Mouse (Mus musculus) retina, postnatal 7 days (tissue): Measurements from ENCODE around the gene 9330159F19Rik.

ENCODE experiments used
- DNase-seq: peaks from one replicate; pipeline ENCODE4 v3.0.0-alpha.2; 2012; ENCODE audit warnings: low read depth, low spot score

9330159F19Rik gene

DNA sequence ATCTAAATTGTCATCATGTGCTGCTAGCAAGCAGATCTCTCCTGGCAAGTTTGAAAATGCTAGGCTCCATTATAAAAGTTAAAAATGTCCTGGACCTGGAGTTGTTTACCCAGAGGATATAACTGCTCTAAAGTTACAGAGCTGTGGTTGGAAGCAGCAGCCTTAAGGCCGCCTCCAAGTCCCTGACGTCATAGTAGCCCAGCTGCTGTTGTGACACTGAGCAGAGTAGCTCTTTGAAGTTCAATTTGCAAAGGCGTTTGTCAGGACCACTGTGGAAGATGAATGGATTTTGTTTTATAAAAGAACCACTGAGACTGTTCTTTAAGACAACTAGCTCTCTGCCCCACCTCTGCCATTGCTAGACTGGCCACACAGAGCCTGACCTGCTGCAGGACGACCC, at the start of gene 9330159F19Rik:
Gene 9330159F19Rik, plus strand, starts transcription at position 154 of the 400 bp plus-strand sequence.
- no peak for DNase-seq

DNA sequence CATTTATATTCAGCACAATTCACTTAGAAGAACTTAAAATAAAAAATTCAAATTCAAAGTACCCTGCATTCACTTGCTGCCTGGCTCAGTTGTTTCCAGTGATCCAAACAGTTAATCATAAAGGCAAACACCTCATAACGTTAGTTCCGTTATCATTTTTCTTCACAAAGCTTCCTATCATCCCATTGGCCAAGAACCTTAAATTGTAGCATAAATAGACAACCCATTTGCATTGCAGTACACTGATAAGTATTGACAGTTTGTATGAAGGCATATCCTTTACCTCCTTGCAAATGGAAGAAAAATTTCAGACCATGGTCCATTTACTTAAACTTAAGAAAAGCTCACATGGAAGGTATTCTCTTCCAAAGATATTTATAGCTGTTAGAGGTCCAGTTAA, 49.7 kb upstream of the 9330159F19Rik start:
- no peak for DNase-seq

DNA sequence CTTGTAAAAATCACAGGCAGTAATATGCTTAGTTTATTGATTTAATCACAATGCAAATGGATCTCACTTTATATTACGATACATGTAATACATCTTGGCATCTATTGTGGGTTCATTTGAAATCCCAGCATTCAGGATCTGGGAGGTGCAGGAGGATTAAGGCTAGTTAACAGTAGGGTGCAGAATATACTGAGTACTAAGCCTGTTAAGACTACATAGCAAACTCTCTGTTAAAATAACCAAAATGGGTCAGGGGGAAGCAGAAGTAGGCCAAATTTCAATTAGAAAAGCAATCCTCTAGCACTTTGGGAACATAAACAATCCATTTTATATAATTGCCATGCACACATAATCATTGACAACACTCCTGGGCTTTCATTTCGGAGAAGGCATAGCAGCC, 37.6 kb upstream of the 9330159F19Rik start:
- DNase-seq: no peak

DNA sequence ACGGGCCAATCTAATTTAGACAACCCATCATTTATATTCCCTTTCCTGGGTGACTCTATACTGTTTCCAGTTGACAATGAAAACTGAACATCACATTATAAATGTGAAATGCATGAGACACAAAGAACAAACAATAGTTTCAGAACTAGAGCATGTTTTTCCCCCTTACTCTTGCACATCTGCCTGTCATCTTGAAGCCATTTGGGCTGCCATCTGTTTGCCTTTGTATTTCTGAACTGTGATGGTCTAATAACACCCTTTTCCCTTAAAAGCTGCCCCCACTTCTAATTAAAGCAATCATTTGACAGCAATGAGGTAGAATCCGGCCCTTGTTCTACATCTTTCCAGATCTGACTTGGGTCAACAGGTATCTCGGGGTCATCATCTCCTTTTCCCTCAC, 35.8 kb upstream of the 9330159F19Rik start:
- DNase-seq: no peak

DNA sequence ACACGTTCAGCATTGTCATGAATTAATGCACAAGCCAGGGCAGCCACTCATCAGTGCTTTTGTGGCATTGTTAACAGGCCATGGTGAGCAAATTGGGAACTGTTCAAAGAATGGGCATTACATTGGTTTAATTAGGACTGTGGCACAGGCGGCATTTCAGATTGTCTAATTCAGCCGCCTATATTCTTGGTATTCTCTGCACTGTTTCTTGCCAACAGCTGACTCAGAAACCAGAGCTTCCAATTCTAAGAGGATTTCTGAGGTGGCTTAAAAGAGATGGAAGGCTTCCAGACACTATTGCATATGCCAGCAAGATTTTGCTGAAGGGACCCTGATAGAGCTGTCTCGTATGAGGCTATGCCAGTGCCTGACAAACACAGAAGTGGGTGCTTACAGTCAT, 34.5 kb upstream of the 9330159F19Rik start:
- DNase-seq: peak; percentile 11

DNA sequence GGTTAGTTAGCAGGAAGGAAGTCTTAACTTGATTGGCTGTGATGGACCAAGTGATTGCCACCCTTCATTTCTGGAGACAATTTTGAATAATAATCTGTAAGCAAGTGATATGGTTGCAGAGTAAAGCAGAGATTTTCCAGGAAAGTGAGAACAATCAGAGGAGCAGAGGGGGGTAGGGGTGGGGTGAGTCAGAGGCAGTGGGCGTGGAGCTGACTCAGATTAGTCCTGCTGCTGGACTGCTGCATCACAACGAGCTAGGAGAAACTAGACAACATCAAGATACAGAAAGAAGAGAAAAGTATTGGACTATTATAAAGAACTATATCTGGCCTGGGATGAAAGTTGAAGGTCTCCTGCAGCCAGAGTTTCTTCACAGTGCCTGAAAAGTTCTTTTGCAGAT, 33.4 kb upstream of the 9330159F19Rik start:
- no peak for DNase-seq

DNA sequence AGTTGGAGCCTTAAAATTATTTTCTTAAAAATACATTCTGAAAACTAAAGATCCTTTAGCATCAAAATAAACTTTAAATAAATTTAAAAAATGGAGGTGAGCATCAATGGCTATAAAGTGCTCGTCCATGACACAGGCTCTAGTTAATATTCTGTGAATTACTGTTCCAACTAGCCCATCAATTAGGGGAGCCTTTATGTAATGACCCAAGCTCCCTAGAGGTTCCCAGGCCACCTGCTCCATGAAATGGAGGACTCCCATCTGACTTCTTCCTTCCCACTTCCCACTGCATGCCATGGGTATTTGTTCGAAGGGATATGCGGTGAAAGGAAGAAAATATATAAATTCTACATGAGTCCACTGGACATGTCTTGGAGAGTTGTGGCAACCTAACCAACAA, 31.2 kb upstream of the 9330159F19Rik start:
- DNase-seq: no peak

DNA sequence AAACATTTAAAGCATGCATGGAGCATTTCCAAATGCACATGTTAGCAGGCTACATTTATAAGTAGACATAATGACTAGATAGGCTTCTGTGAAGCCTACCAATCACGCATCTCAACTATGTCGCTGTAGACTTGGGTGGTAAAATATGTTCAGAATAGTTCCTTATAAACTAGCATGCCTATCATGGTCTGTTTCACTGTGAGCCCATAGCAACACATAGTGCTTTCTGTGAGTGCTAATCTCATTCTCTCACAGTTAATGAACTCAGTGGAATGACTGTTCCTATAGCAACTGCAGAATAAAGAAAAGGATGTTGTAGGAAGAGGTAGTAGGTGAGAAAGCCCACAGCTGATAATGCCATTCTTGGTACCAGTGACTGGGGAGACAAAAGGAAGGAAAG, 30.4 kb upstream of the 9330159F19Rik start:
- DNase-seq: no peak

DNA sequence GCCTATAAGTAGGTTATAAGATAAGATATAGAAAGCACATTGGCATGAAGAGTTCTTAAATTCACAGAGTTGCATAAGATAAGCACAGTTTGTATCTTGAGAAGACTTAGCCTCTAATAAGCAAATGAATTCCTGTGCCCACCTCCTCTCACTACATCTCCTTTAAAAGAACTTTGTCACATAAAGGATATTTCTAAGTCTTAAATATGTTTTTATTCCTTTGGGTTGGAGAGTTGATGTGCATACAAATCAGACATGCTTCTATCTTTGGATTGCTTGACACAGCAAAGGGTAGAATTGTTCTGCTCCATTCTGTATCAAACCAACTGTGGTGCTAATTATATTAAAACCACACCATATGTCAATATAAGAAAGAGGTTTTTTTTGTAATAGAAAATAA, 17.6 kb upstream of the 9330159F19Rik start:
- no peak for DNase-seq

DNA sequence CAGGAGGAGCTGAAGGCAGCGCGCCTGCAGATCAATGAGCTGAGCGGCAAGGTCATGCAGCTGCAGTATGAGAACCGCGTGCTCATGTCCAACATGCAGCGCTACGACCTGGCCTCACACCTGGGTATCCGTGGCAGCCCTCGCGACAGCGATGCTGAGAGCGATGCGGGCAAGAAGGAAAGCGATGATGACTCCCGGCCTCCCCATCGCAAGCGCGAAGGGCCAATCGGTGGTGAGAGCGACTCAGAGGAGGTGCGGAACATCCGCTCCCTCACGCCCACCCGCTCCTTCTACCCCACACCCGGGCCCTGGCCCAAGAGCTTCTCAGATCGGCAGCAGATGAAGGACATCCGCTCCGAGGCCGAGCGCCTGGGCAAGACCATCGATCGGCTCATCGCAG, 14.6 kb upstream of the 9330159F19Rik start:
- DNase-seq: no peak

DNA sequence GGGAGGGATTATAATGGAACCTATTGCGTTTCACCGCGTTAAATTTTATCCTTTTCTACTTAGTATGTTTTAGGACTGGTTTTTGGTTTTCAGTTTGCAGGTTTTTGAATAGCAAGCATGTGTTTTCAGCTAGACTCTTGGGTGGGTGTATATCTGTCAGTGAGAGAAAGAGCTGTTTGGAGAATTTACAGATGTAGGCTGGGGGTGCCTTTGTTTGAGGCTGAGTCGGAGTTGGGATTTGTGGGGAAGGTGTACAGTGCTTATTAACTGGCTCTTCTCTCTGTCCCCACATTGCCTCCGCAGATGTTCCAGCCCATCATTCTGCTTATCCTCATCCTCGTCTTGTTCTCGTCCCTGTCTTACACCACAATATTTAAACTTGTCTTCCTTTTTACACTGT, 12.8 kb upstream of the 9330159F19Rik start, which contains the start of gene Gm49353:
Gene Gm49353, plus strand, starts transcription at position 313 of the 400 bp plus-strand sequence.
- no peak for DNase-seq

DNA sequence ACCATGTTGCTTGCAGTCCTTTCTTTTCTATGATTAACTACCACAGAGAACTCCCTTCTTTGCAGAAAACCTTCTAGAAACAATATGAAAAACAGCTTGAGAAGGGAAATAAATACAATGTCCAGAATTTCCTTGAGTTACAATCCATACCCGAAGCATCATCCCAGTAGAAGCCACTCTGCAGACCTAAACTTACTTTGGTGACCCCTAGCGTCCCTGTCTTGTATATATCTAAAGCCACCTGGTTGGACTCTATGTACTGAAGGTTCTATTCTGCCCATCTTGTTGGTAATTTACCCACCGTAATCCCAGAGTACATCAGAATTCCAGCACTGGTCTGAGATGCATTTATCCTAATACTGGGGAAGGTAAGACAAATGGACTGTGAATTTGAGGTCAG, 11.6 kb upstream of the 9330159F19Rik start:
- no peak for DNase-seq

DNA sequence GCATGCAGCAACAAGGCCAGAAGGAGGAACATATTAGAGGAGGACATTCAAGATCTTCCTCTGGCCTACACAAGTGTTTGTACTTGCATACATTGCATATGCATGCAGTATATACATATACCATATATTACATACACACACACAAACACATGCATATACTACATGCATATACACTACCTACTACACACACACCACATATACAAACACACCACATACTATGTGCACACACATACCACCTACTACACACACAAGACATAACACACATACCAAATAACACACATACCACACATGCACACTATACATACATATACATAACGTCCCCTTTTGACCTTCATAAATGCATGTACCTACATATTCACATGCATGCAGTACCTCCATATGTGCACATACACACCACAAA, 10.8 kb upstream of the 9330159F19Rik start:
- no peak for DNase-seq

DNA sequence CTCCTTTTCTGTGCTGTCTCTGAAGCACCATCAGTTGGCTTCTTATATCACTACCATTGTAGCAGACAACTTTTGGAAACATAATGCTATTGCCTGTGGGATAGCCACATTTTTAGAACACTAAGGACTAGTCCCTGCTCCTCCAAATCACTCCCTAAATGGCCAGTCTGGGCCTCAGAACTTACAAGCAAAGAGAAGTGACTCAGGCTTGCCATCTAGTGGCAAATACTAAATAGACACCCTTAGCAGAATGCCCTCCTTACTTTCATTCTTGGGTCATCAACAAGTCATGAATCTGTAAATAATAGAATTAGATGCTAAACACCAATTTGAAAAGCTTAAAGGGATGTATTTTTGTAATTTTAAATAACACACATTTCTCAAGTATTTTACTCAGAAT, 4.7 kb upstream of the 9330159F19Rik start:
- peak; percentile 24 for DNase-seq

DNA sequence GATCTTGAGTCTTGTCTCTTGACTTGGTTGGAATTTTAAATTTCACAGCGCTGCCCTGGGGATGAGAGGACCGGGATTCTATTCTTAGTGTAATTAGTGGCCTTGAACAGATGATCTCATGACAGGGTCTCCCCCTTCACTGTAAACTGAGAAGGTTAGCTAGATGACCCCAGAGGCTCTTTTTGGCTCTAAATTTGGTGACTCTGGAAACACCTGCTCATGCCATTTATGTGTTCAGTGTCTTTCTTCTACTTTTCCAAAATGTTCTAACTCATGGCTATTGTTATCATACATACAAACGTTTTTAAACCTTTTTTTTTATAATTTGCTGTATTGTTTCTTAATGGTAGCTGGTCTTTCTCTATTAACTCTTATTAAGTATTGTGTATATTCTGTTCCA, 2.7 kb upstream of the 9330159F19Rik start:
- DNase-seq: no peak

DNA sequence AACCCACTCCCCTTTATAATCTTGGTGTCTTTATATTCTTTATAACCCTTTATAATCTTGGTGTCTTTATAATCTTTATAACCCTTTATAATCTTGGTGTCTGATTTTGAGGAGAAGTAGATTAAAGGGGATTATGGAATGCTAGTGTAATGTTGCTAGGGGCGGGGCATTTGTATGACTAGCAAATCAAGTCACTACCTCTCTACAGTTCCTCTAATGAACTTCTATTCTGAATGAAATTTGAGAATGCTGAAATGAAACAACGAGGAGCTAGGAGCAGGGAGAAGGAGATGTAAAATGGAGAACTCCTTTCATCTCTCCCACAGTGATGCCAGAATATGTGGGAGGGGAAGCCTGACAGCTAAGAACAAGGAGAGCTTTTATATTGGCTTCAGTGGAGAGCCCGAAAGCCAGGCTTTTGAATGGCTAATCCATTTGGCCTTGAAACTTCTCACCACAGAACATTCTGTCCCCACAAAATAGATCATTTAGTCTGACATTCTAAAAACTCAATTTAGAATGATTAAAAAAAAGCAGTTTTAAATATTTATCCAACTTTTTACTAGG, 2.2 kb downstream of the 9330159F19Rik start:
- DNase-seq: no peak

DNA sequence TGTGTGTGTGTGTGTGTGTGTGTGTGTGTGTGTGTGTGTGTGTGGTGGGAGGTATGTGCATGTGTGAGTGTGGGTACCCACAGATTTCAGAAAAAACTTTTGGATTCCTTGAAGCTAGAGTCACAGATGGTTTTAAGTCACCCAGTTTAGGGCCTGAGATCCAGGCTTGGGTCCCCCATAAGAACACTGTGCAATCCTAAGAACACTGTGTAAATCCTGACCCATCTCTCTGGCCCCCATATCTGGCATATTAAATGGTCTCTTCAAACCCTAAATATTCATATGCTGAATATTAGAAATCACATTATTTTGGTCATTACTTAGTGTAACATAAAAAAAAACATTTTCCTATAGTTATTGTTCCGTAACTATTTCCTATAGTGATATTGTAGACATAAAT, 5.6 kb downstream of the 9330159F19Rik start:
- no peak for DNase-seq

DNA sequence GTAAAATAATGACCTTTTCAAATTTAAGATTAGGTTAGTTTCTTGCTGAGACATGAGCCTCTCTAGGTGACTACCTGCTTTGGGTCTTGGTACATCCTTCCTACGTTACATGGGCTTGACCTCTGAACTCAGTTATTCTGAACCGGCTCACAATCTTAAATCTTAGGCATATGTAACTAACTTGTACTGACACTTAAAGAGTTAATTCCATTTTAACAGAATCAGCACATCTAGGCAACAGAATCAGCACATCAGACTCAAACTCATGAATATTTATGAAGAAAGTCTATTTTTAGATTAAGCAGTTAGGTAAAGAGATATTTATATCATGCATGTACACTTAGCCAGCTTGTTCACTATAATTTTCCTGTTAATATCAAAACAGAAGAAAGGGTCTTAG, 6.0 kb downstream of the 9330159F19Rik start:
- no peak for DNase-seq

DNA sequence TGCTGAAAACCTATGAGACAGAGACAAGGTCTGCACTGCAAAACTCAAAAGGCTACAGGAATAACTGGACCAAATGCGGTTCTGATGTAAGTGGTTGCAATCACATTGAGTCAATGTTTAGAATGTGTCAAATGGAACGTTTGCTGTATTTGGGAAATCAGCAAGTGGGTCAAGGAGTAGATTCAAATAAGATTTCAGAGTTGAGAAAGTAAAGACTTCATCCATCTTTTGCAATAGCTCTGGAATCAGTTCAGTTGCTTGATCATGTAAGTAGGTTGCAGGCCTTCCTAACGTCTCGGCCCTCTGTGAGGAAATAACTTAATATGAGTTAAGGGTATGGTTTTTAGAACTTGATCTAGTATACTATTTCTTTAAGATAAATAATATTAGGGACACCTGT, 13.9 kb downstream of the 9330159F19Rik start:
- DNase-seq: no peak

DNA sequence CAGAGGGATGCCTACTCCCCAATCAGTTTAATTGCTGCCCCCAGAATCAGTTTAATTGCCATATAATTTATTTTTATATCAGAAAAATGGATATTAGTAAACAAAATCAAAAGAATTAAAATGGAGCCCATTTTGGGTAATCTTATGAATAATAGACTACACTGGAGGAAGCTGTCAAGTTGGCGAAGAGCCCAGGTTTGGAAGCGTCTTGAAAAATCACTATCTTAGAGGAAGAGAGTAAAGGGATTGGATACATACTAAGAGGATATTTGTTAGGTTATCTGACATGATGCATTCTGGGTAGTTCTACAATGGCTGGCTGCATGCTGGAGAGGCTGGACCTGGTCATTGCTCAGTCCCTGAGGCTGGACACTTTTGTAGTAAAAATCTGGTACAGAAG, 19.8 kb downstream of the 9330159F19Rik start:
- DNase-seq: no peak
